Mouse (Mus musculus): ENCODE measurements around the gene Lrrc10b. TPM values are rescaled to one million over a fixed set of nuclear protein-coding genes. Genes with fewer than 3 reads are reported as not detected.

Gene Lrrc10b
- total and polyA plus RNA-seq, 2 experiments from 2014 or later = 0.18 to 1.9 TPM

DNA sequence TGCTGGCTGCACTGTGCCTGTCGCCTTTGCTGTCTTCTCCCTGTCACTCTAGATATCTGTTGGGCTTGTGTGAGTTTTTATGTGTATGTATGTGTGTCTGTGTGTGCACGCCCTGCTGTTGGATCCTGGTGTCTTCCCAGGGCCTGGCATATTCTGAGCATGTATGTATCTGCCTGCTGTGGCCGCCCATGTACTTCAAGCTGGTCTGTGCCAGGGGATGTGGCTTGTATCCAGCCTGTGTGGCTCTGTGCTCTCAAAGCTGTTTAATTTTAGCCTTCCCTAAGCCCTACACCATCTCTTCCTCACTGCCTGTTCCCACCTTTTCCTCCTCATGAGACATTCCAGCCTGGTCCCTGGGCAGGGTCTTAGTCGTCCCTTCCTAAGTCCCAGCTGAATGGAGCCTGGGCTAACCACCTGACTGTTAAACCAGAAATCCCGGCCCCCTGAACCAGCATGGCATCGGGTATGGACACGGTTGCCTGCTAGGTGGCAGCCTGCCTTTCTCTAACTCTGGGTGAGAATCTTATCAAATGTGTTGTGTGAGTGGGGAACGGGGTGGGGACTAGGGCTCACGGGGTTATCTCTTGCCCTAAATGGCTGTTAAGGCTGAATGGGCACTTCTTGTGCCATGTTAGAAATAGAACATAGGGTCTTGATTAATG is 23.3 kb downstream of the Lrrc10b start:
- no peak overlapping the region for H3K9ac ChIP-seq (replicated peaks; ENCODE audit: low read depth, low read length)
- no peaks in the 10 kb centered on the region for H3K27me3 ChIP-seq (ENCODE audit: control insufficient read depth, insufficient read depth, low read length)
- H3K36me3 ChIP-seq (replicated peaks; ENCODE audit: control insufficient read depth, insufficient read depth, low read length) = no peaks in the 10 kb centered on the region
- peak overlapping the region; percentile 61 for H3K27ac ChIP-seq (ENCODE audit: low read depth)
- no peak overlapping the region for H3K4me2 ChIP-seq (ENCODE audit: low read depth, low read length)
- H3K4me3 ChIP-seq (ENCODE audit: low read depth, low read length) = no peak overlapping the region
- no peaks in the 10 kb centered on the region for H3K9me3 ChIP-seq (replicated peaks; ENCODE audit: control insufficient read depth, low read length)
- WGBS = 27% methylated on average over 9 of the region's 9 CpGs
- DNase-seq (ENCODE audit: low spot score) = no peak
- ATAC-seq (ENCODE audit: insufficient read depth, low read depth) = peak; percentile 57
- no peak for TF ChIP-seq EP300 (IDR thresholded peaks at IDR 0.05; ENCODE audit: low read depth)
- no peak for TF ChIP-seq CTCF (IDR thresholded peaks at IDR 0.05; ENCODE audit: low read depth)
- H3K4me1 ChIP-seq (ENCODE audit: control insufficient read depth, insufficient read depth) = peaks cover 18% of the 10 kb centered on the region

DNA sequence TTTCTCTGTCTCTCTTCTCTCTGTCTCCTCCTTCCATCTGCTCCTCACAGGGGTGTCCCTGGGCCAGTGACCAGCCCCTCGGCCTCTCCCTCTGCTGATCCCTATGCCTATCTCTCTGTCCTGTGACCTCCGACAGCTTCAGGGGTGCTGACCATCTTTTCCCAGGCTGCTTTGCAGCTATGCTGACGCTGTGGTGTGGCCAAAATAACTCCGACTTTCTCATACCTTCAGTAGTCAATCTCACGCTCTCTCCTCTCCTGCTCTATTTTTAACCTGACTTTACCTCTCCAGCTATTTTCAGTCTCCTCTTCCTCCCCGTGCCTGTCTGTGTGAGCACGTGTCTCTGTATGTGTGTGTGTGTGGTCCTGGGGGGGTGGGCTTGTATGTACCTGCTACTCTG is 24.0 kb downstream of the Lrrc10b start:
- WGBS = 23% methylated on average over 7 of the region's 7 CpGs
- TF ChIP-seq CTCF (IDR thresholded peaks at IDR 0.05; ENCODE audit: low read depth) (no peak), EP300 (IDR thresholded peaks at IDR 0.05; ENCODE audit: low read depth) (no peak)
- H3K9ac ChIP-seq (replicated peaks; ENCODE audit: low read depth, low read length) = no peak overlapping the region
- peaks cover 18% of the 10 kb centered on the region for H3K4me1 ChIP-seq (ENCODE audit: control insufficient read depth, insufficient read depth)
- H3K4me3 ChIP-seq (ENCODE audit: low read depth, low read length) = no peak overlapping the region
- no peaks in the 10 kb centered on the region for H3K27me3 ChIP-seq (ENCODE audit: control insufficient read depth, insufficient read depth, low read length)
- no peak overlapping the region for H3K4me2 ChIP-seq (ENCODE audit: low read depth, low read length)
- ATAC-seq (ENCODE audit: insufficient read depth, low read depth) (peak; percentile 13), DNase-seq (ENCODE audit: low spot score) (no peak)
- H3K9me3 ChIP-seq (replicated peaks; ENCODE audit: control insufficient read depth, low read length) = no peaks in the 10 kb centered on the region
- peak overlapping the region; percentile 61 for H3K27ac ChIP-seq (ENCODE audit: low read depth)
- no peaks in the 10 kb centered on the region for H3K36me3 ChIP-seq (replicated peaks; ENCODE audit: control insufficient read depth, insufficient read depth, low read length)

DNA sequence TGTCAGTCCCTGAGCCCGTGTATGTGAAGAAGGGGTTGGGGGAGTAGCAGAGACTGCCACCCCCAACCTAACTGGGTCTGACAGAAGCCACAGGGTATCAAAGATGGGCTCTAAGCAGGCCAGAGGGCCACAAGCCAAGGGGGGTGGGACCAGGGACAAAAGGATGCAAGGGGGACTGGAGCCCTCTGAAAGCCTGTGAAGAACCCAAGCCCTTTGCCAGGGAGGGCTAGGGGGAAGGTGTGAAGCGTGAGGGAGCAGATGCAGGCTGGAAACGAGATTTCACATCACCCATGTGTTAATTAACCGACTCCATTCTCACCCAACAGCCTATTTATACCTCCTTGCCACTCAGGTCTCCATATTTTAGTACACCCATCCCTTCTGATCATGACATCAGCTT is 25.4 kb downstream of the Lrrc10b start:
- no peak overlapping the region for H3K4me3 ChIP-seq (ENCODE audit: low read depth, low read length)
- H3K4me1 ChIP-seq (ENCODE audit: control insufficient read depth, insufficient read depth) = peaks cover 18% of the 10 kb centered on the region
- no peak overlapping the region for H3K9ac ChIP-seq (replicated peaks; ENCODE audit: low read depth, low read length)
- no peak for TF ChIP-seq CTCF (IDR thresholded peaks at IDR 0.05; ENCODE audit: low read depth)
- TF ChIP-seq EP300 (IDR thresholded peaks at IDR 0.05; ENCODE audit: low read depth) = no peak
- no peak overlapping the region for H3K4me2 ChIP-seq (ENCODE audit: low read depth, low read length)
- no peak for ATAC-seq (ENCODE audit: insufficient read depth, low read depth)
- no peak for DNase-seq (ENCODE audit: low spot score)
- WGBS = 57% methylated on average over 4 of the region's 4 CpGs
- H3K27me3 ChIP-seq (ENCODE audit: control insufficient read depth, insufficient read depth, low read length) = no peaks in the 10 kb centered on the region
- no peak overlapping the region for H3K27ac ChIP-seq (ENCODE audit: low read depth)
- no peaks in the 10 kb centered on the region for H3K9me3 ChIP-seq (replicated peaks; ENCODE audit: control insufficient read depth, low read length)
- no peaks in the 10 kb centered on the region for H3K36me3 ChIP-seq (replicated peaks; ENCODE audit: control insufficient read depth, insufficient read depth, low read length)

DNA sequence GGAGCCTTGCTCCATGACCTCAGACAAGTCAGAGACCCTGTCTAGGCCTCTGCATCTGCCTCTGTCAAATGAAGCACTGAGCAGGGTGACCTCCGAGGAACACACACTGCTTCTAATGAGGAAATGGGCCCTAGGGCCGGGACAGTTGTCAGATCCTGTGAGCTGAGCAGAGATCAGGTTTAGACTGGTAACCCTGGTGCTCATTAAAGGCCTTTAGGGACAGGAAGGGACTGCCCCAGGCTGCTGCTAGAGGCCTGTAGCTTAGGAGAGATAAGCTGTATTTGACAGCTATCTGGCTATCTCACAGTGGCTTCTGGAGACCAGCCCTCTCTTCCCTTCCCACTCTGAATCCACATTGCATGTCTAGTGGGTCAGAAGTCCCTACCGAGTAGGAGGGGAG is 25.9 kb downstream of the Lrrc10b start:
- Histone ChIP-seq H3K27ac (ENCODE audit: low read depth) (no peak overlapping the region), H3K36me3 (replicated peaks; ENCODE audit: control insufficient read depth, insufficient read depth, low read length) (no peaks in the 10 kb centered on the region), H3K4me2 (ENCODE audit: low read depth, low read length) (no peak overlapping the region), H3K27me3 (ENCODE audit: control insufficient read depth, insufficient read depth, low read length) (no peaks in the 10 kb centered on the region), H3K9me3 (replicated peaks; ENCODE audit: control insufficient read depth, low read length) (no peaks in the 10 kb centered on the region), H3K9ac (replicated peaks; ENCODE audit: low read depth, low read length) (no peak overlapping the region), H3K4me3 (ENCODE audit: low read depth, low read length) (no peak overlapping the region), H3K4me1 (ENCODE audit: control insufficient read depth, insufficient read depth) (peaks cover 18% of the 10 kb centered on the region)
- TF ChIP-seq EP300 (IDR thresholded peaks at IDR 0.05; ENCODE audit: low read depth) (no peak), CTCF (IDR thresholded peaks at IDR 0.05; ENCODE audit: low read depth) (no peak)
- no peak for ATAC-seq (ENCODE audit: insufficient read depth, low read depth)
- DNase-seq (ENCODE audit: low spot score) = no peak
- 33% methylated on average over 3 of the region's 3 CpGs for WGBS

DNA sequence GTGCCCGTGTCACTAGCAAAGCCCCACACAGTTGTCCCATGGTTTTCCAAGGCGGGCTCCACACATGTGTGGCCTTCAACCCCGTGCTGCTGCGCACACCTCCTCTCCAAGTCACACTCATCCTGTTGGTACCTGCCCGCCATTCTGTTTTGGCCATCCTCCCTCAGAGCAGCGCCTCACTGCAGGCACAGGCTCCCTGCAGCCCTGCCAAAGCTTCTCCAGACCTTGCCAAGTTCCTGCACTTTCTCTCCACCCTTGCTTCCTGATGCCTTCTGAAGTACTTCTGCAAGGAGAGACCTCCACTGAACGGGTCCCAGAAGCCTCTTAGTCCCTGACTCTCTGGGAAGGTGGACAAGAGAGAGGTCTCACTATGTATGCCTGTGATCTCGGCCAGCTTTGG is 27.9 kb downstream of the Lrrc10b start:
- ATAC-seq (ENCODE audit: insufficient read depth, low read depth) (no peak), DNase-seq (ENCODE audit: low spot score) (no peak)
- H3K4me2 ChIP-seq (ENCODE audit: low read depth, low read length) = no peak overlapping the region
- H3K4me1 ChIP-seq (ENCODE audit: control insufficient read depth, insufficient read depth) = peaks cover 15% of the 10 kb centered on the region
- H3K27ac ChIP-seq (ENCODE audit: low read depth) = no peak overlapping the region
- H3K27me3 ChIP-seq (ENCODE audit: control insufficient read depth, insufficient read depth, low read length) = no peaks in the 10 kb centered on the region
- no peaks in the 10 kb centered on the region for H3K9me3 ChIP-seq (replicated peaks; ENCODE audit: control insufficient read depth, low read length)
- no peaks in the 10 kb centered on the region for H3K36me3 ChIP-seq (replicated peaks; ENCODE audit: control insufficient read depth, insufficient read depth, low read length)
- no peak for TF ChIP-seq EP300 (IDR thresholded peaks at IDR 0.05; ENCODE audit: low read depth)
- TF ChIP-seq CTCF (IDR thresholded peaks at IDR 0.05; ENCODE audit: low read depth) = no peak
- H3K4me3 ChIP-seq (ENCODE audit: low read depth, low read length) = no peak overlapping the region
- WGBS = 70% methylated on average over 8 of the region's 8 CpGs
- no peak overlapping the region for H3K9ac ChIP-seq (replicated peaks; ENCODE audit: low read depth, low read length)

DNA sequence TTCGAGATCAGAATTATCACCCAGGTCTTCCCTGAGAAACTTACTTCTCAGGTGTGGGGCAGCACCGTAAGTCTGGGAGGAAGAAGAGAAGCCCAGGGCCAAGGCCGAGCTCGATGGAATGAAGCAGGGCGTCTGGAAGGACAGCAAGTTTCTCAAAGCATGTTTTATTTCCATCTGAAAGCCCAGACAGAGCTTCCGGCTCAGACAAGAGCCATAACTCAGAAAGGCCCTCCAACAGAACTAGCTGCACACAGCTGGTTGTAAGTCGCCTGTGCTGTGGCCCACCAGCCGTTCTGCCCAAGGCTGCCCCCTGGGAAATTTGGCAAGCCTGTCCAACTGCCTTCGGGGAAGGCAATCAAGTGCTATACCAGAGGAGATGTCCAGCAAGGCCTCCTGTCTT is 29.8 kb downstream of the Lrrc10b start:
- H3K27me3 ChIP-seq (ENCODE audit: control insufficient read depth, insufficient read depth, low read length) = peaks cover 7% of the 10 kb centered on the region
- 70% methylated on average over 9 of the region's 9 CpGs for WGBS

More for the DNA sequence above, 29.8 kb downstream of the Lrrc10b start:
- Histone ChIP-seq H3K27ac (ENCODE audit: low read depth) (no peak overlapping the region), H3K4me3 (ENCODE audit: low read depth, low read length) (no peak overlapping the region), H3K9me3 (replicated peaks; ENCODE audit: control insufficient read depth, low read length) (no peaks in the 10 kb centered on the region), H3K9ac (replicated peaks; ENCODE audit: low read depth, low read length) (no peak overlapping the region), H3K36me3 (replicated peaks; ENCODE audit: control insufficient read depth, insufficient read depth, low read length) (no peaks in the 10 kb centered on the region), H3K4me1 (ENCODE audit: control insufficient read depth, insufficient read depth) (0 out of 2 replicates have a peak, but pooled peaks cover 3% of the 10 kb centered on the region), H3K4me2 (ENCODE audit: low read depth, low read length) (no peak overlapping the region)
- ATAC-seq (ENCODE audit: insufficient read depth, low read depth) (no peak), DNase-seq (ENCODE audit: low spot score) (no peak)
- TF ChIP-seq EP300 (IDR thresholded peaks at IDR 0.05; ENCODE audit: low read depth) (no peak), CTCF (IDR thresholded peaks at IDR 0.05; ENCODE audit: low read depth) (no peak)
